Mouse (Mus musculus) spleen, postnatal 36 days (tissue): Measurements from ENCODE around the gene Tifa.

Experiments
- DNase-seq, 2 experiments: peaks; one replicate each; pipeline ENCODE4 v3.0.0; 2022; ENCODE audit warnings: low spot score in 2 of 2, mixed read lengths in 1 of 2

Tifa gene

DNA sequence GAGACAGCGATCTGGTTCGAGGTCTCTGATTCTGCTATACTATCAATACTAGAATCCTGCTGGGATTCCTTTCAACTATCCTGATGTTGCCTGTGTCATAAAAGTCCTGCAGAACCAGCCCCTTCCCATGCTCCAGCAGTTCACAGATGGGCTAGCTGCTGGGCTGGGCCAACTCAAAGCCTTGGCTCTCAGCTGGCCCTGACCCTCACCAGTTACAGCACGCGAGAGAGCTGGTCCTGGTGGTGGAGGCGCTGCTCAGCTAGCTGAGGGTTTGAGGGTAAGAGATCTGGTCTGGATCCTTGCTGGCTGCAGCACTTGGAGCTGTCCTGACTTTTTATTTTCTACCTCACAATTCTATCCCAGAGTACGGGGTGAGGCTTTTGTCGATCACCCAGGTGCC lies 36.9 kb downstream of the Tifa start:
- no peak for DNase-seq

DNA sequence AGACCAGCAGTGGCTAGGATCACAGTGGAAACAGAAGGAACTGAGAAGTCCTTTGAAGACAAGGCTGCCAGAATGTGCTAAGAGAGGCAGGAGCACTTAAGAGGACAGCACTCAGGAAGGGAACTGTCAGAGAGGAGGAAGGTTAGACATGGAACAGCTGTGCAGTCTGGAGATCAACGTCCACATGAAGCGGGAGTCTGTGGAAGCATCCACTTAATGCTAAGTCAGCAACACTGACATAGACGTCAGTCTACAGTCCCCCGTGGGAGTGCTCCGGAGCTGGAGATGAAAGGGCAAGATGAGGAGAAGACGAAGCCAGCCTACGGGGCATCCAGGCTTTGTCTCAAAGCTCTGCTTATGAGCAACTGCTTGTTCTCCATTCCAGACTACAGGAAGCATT lies 37.5 kb downstream of the Tifa start:
- no peak for DNase-seq

DNA sequence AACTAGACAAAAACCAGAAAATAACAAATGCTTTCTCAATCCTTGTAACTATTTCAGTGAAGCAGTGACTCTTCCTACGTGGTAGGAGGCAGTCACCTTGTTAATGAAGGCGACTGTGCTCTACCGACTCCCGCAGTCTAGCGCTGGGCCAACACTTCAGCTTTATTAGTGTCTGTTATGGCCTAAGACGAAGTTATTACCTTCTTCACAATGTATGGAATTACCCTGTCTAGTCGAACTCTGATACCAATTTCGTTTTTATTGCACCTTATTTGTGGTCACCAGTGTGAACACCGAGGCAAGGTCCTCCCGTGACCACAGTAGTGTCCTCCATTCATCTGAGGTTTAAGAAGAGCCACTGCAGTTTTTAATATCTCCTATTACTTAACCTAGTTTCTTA lies 40.6 kb downstream of the Tifa start:
- DNase-seq = no peak

DNA sequence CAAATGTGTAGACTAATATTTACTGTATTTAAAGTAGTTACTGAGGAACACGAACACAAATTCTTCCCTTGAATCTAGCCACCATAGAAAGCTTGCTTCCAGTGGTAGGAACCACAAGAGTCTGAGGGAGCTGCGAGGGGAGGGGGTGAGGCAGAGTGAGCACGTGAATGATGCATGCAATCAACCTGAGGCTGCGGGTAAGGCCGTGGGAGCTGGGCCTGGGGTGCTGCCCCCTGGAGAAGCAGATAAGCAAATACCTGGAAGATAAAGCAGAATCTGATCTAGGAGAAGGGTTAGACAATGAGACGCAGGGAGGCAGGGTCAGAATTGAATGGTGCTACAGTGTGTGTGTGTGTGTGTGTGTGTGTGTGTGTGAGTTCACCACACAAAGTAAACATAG lies 41.5 kb downstream of the Tifa start:
- DNase-seq = no peak

DNA sequence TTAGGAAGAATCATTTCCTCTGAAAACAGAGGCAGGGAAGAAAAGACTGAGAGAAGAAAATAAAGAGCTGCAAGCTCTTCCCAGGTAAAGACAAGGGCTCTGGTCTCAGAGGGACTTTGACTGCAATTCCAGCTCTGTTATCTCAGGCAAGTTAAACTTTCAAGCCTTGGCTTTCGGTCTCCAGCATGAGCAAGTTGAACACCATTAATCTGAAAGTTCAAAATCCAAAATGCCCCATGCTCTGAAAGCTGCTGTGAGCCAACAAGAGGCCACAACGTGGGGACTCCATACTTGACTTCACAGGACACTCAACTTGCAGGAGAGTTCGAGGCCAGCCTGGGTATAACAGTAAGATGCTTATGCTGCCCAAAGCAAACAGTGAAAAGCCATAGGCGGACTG lies 44.4 kb downstream of the Tifa start:
- no peak for DNase-seq

DNA sequence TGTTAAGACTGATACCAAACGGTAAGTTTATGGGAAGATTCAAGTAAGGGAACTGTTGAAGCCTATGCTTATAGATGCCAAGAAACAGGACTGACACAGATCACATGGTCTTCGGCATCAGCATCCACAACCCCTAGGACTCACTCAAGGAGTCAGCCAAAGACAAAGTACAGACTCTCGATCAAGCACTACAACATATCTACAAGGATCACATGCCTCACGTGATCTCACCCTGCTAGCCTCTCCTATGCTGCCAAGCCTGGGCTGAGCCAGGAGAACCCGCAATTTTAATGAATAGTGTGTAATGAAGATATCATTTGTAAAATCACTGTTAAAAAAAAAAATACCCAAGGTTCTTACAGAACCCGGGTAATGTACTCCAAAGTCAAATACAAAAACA lies 46.0 kb downstream of the Tifa start:
- DNase-seq = no peak

DNA sequence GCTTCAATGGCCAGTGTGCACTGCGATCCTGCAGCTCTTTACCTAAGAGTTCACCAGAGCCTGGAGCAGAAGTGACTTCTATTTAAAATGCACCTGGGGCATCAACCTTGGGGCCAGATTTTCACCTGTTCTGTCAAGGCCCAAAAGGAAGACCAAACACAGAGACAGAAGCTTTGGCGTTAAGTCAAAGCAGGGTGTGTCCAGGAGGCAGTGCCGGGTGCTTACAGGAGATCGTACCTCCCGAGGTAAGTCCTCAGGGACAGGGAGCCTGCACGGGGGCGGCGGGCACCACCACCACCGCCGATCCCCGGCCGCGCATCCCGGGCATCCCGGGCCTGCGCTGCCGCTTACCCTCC lies 47.2 kb downstream of the Tifa start:
- no peak for DNase-seq

DNA sequence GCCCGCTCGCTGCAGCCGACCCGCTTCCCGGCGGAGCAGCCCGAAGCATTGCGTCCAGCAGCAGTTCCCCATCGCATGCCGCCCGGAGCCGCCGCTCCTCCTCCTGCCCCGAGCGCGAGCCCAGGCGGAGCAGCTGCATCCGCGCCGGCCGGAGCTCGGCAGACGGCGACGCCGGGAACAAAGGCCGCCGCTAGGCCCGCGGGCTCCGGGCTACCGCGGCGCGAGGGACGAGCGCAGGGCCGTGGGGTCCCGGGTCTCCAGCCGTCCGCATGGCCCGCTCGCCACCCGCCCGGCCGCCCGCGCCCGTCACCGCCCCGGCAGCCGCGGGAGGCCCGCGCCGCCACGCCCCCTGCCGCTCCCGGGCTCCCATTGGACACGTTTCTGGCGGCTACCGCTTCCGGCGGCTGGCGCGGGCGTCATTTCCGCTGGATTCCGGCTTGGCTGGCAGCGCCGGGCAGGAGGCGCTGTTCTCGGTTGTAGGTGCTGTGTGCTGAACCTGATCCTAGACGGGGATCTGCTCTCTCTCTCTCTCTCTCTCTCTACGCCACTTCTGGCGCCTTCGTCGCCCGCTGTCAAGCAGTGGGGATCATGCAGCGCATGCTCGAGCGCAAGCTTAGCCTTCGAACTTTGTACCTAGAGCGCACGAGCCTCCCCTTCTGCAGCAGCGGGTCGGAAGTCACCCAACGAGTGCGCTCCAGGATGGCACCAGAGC lies 47.7 kb downstream of the Tifa start, which contains the start of gene Ap1ar:
Gene Ap1ar (minus strand): TSS at position 370 of the 712 bp plus-strand sequence.
- DNase-seq = peak; percentile 95 to 96

DNA sequence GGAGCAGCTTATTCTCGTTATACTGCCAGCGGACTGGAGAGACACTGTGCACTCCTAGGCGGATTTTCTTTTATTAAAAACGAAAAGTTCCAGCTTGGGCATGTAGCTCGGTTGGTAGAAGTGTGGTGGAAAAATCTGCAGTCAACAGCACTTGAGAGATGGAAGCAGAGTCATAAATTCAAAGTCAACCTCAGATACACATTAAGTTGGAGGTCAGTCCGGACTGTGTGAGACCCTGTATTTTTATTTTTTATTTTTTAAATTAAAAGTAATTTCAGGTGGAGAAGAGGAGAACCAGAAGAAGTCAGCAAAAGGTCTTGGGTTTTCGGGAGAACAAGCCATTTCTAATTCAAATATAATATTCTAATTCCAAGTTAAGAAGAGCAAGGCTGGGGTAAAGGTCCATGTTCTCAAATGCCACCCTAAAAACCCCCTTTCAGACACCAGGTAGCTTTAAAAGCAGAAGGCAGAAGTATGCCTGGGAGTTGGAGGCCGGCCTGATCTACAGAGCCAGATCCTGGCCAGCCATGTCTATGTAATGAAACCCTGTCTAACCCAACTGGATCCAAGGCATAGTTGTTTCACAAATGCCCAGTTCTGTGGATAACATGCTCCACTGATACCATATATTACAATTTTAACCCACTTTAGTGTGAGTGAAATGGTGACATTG lies 48.5 kb downstream of the Tifa start:
- no peak for DNase-seq

DNA sequence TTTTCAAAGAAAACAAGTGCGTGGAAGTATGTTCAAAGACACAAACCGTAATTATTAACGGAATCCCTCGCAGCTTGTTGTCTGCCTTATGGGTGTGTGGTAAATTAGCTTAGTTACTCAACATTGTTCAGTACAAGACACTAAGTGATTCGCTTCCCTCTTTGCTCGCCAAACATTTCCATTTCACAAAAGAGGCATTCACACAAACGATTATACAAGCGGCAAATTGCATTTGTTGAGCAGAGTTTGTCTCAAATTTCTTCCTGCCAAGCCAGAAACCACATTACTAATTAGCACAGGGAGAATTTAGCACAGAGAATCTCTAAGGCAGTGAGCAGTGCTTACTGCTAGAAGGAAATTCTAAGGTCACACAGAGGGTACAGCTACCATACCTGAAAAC lies 52.3 kb downstream of the Tifa start:
- DNase-seq = no peak

DNA sequence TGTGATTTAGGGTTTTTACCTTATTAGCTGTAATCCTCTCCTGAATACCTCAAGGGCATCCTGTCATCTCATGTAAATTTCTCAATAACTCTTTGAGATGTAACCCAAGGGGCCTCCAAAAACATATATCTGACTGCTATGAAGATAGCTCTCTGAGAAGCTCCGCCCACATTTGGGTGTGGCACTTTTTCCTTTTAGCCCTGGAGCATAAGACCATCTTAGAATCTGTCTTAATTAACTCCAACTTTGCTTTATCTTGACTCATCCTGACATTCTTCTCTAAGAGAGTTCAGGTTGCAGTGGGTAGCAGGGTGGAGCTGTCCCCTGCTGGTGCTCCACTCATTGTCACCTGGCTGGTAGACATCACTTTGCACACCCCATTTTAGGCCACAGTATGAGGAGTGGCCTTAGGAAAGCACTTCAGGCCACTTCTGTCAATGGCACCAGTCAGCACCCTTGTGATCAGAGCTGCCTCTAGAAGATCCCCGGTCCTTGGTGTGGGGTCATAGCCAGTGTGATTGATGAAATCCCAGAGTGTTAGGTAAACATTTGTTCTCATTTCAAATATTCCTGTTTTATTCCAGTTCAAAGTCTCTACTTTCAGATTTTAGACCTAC lies 53.8 kb downstream of the Tifa start:
- DNase-seq = no peak

DNA sequence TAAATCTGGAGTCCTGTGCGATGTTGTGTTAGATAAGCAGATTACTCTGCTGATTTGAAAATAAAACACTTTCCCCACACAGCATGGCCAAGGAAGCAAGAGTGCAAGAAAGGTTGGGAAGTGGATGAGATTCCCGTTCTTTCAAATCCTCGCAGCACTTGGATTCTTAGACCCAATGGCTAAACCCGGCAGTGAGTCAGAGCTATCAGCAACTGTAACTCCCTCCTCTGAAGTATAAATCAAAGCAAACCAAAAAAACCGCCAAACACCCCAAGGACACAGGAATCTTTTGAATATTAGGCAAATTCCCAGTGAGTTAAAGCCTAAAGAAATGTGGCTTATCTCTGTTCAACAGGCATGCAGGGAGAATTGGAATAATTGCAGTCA lies 54.3 kb downstream of the Tifa start:
- DNase-seq = no peak

DNA sequence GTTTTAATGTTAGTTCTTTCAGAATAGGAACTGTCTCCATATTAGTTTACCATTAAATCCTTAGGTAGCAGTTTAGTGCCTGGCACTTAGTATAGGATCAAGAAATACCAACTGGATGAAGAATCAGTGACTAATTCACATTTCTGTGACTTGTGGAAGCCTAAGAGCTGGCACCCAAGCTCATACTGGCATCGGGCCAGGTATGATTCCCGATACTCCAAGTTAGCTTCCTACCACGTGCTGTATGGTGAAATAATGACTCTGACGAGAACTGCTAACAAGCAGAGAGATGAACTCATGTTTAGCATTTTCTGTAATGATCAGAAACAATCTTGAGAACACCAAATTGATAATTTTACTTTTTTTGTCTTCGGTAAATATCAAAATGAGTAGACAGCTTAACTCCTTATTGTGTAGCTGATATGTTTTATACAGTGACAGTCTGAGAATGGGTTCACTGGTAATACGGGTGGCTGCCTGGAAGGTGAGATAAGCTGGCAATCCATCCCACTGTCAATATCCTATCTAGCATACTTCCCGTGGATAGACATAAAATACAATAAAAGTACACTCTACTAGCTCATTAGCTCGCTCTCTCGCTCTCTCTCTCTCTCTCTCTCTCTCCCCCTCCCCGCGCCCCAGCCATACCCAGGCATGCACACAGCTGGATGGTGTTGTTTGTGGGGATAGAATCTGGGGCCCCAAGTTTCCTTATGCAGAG lies 58.6 kb downstream of the Tifa start:
- DNase-seq = no peak

DNA sequence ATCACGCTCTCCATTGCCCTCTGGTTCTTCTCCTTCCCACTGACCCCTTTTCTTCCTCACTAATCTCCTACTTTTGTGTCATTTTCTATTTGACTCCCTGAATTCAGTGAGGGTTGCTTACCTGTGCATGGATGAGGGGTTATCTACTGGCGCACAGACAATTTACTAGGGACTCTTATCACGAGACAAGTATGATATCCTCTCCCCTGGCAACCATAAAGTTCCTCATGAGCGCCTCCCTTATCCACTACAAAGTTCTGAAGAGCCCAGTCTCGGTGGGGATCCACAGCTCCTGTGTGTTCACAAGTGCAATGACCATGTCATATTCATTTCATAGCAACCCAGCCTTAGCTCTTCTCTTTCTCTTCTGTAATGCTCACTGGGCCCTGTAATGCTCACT lies 60.3 kb downstream of the Tifa start:
- no peak for DNase-seq

DNA sequence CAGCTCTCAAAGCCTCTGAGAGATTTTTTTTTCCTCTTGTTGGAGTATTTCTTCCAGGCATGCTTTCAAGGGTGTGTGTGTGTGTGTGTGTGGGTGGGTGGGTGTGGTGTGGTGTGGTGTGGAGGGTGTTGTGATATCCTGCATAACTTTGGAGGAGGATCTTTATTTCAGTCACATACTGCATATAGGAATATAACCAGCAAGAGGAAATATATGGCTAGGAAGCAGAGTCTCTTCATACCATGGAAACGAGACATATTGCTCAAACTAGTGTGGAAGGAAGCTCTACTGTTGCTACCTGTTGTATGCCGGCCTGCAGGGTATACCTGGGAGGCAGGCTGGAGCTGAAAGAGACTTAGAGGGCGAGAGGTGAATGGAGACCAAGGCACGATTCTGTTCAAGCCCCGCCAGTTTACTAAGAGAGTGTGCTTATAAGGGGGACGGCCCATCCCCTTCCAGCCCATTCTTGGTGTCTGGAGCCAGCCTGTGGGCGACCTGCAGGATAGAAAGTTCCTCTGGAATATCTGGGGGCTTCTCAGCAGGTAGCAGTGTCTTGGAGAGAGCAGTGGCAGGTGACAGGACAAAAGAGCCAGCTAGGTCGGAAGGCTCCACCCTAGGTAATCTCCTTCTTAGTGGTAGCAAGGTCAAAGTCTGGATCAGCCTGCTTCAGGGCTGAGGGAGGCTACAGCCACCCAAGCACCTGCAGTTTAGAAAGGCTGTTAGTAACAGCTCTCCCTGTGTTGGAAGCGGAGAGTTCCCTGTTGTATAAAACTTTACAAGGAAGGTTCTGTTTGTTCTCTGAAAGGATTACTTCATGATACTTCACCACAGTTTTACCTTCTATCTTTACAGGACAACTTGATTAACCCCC lies 61.4 kb downstream of the Tifa start:
- DNase-seq = no peak

DNA sequence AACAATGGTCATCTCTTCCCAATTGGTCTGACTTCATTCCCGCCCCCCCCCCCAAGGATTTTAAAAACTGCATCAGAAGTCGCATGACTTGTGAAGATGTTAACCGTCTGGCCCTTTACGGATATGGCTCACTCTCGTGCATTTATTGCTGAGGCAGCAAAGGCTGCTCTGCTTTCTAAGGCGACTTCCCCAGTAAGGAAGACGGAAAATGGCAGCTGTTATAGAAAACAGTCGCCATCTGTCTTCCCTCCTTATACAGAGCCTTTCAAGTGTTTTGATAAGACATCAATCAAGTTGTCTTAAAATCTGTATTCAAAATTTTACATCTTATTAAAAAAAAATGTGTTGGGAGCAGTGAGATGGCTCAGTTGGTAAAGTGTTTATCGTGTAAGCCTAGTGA lies 63.1 kb downstream of the Tifa start:
- no peak for DNase-seq

DNA sequence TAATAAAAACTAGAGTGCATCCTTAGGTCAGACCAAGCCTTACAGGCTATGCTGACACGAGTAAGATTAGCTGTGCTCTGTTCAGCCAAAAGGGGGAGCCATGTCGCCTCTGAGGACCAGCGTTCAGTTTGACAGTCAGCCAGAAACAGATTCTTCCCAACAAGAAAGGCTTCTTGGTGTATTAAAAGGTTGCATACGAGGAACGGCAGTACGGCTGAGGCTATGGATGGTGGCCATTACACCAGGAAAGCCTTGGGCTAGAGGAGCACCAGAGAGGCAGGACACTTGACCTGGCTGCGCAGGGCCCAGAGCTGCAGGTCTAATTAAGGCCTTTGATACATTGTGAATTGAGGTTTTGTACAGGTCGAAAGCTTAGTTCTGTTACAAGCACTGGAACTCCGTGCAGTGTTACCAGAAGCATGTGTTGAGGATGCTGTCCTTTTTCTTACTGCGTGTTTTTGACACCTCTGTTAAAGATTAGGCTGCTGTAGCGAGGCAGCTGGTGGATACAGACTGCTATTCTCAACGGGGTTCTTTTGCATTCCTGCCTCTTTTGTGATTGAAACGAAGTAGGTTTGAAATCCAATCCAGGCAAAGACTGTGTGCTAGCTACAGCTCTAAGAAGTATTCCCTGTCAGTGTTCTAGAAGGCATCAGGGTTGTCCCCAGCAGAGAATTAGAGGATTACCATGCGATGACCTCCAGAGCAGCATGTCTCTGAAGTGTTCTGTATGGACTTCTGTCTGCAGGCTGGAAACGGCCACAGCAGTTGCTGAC lies 64.0 kb downstream of the Tifa start:
- DNase-seq = peak; percentile 51 to 56

DNA sequence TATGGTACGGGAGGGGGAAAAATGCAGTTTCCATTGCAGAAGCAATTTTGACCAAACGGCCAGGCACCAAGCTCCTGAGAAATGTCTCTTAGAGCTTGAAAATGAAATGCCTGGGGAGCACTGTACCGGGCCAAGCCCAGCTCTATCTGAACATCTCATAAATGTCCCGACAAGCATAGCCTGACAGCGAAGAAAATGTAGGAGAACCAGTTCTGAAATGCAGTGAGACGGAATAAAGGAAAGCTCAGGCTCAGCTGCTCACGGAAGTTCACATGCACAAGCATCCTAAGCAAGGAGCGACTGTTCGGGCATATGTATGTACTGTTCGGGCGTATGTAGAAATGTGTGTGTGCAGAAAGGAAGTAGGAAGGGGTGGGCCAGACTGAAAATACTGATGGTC lies 71.7 kb downstream of the Tifa start:
- DNase-seq = no peak

DNA sequence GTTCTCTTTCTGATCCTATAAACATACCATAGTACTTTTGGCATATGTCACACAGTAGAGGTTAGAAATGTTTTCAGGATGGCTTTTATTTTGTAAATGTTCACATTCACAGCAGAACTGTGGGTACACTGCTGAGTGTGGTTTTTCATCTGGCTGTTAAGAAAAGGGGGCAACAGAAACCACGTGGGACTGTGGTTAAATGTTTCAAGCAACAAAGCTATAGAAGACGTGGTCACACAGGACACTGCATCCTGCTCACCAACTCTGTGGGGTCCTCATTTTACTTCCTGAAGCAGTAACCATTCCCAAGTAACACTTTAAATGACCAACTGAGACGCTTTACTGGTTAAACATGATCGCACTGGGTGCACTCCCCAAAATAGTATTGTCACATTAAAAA lies 72.9 kb downstream of the Tifa start:
- no peak for DNase-seq

DNA sequence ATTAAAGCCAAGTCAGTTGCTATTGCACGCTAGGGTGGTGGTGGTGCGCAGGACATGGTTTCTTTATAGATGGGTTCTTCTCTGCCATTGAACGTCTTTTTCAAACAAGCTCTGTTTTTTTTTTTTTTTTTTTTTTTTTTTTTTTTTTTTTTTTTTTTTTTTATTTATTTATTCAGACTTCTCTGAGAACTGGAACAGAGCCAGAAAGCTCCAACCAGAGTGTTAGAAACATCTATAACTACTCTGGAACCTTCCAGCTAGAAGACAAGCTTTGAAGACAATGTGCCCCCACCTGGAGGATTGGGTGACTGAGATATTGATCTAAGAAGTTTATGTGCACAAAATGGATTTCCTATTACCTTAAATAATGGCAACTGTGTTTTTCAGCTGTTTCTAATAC lies 74.0 kb downstream of the Tifa start:
- DNase-seq = no peak

DNA sequence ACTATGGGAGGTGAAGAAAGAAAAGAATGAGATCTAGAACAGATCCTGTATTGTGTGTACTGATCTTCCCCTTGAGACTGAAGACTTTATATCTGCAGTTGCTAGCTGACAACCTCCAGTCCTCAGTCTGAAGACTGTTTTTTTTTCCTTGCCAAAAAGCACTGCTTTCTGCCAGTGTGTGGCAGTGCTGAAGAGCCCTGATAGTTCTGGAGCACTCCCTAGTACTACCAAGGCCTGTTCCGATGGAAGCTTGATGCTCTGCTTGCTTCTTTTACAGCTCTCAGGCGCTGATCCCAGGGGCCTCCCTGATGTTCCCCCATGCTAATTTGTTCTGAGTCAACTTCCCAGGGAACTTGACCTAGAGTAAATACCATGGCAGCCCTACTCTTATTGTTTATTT lies 74.6 kb downstream of the Tifa start:
- no peak for DNase-seq
